ENCODE assay signal across 33 mouse cellular contexts in the genomic region with DNA sequence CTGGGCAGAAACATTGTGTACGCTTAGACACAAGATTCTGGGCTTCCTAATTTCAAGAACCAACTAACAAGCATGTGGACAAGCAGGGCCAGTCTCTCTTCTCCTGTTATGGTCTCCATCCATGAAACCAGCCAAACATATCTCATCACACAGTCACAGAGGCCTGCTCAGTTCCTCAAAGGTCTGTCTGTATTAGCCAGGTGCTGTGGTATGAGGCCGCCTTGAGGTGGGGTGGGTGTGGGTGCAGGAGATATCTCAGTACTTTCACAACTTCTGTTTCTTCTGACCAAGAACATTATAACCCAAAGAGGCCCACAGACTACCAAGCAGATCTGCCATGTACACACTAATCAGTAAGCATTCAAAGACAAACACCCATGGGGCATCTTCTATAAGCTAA. TPM values are rescaled to one million over a fixed set of nuclear protein-coding genes. Genes with fewer than 3 reads are reported as not detected.
DNase-seq lines count a peak whose midpoint lies in the region; ATAC-seq and TF ChIP-seq lines count a peak whose summit lies in the region.
"Had no signal": no experiment of that assay in that cellular context is flagged by ENCODE, and none has a peak within 500 bp of the region (broad histone marks: within the 10 kb centered on the region; RNA-seq: fewer than 3 reads in every experiment).

No protein-coding gene starts in this region.

- H3K4me1 ChIP-seq in liver, embryonic 11.5 days (replicated peaks; ENCODE audit: control insufficient read depth, insufficient read depth, low read length) = peaks cover 8% of the 10 kb centered on the region; the same call in 1 of the 2 replicates
- peaks cover 0 to 8% of the 10 kb centered on the region in 2 experiments; a peak in 3 of 4 replicates for H3K4me1 ChIP-seq in liver, embryonic 14.5 days (replicated peaks; ENCODE audit: control insufficient read depth in 2 of 2, insufficient read depth in 2 of 2, low read length in 1 of 2)
- no peaks in the 10 kb centered on the region for H3K4me1 ChIP-seq in liver, postnatal 0 days (ENCODE audit: insufficient read depth)
- no peaks in the 10 kb centered on the region for H3K4me1 ChIP-seq in forebrain, embryonic 11.5 days (replicated peaks; ENCODE audit: control insufficient read depth, insufficient read depth, low read length)
- H3K4me1 ChIP-seq: embryonic facial prominence, embryonic 12.5 days; embryonic facial prominence, embryonic 15.5 days; forebrain, embryonic 12.5 days; forebrain, embryonic 15.5 days; hindbrain, embryonic 10.5 days; hindbrain, embryonic 13.5 days had no signal

- no peaks in the 10 kb centered on the region for H3K27me3 ChIP-seq in liver, embryonic 11.5 days (replicated peaks; ENCODE audit: control insufficient read depth, insufficient read depth, low read length)
- no peaks in the 10 kb centered on the region for H3K27me3 ChIP-seq in liver, embryonic 14.5 days (ENCODE audit: control insufficient read depth, insufficient read depth, low read length)
- no peaks in the 10 kb centered on the region for H3K27me3 ChIP-seq in liver, postnatal 0 days (ENCODE audit: insufficient read depth, low read length)
- no peaks in the 10 kb centered on the region for H3K27me3 ChIP-seq in forebrain, embryonic 11.5 days (ENCODE audit: control insufficient read depth, insufficient read depth, low read length)
- H3K27me3 ChIP-seq: CH12.LX; embryonic facial prominence, embryonic 12.5 days; embryonic facial prominence, embryonic 15.5 days; forebrain, embryonic 12.5 days; forebrain, embryonic 15.5 days; hindbrain, embryonic 13.5 days; Patski had no signal

- H3K4me3 ChIP-seq in liver, embryonic 11.5 days (ENCODE audit: low read depth, low read length) = no peak overlapping the region
- H3K4me3 ChIP-seq in liver, embryonic 14.5 days (ENCODE audit: insufficient read depth in 1 of 2, low read depth in 2 of 2, low read length in 2 of 2) = no peak overlapping the region
- no peak overlapping the region for H3K4me3 ChIP-seq in liver, postnatal 0 days (ENCODE audit: low read depth, low read length)
- H3K4me3 ChIP-seq in forebrain, embryonic 11.5 days (ENCODE audit: low read depth, low read length) = no peak overlapping the region
- H3K4me3 ChIP-seq: embryonic facial prominence, embryonic 12.5 days; embryonic facial prominence, embryonic 15.5 days; forebrain, embryonic 12.5 days; forebrain, embryonic 15.5 days; hindbrain, embryonic 10.5 days; hindbrain, embryonic 13.5 days had no signal

- no peak overlapping the region for H3K4me2 ChIP-seq in liver, embryonic 11.5 days
- no peak overlapping the region for H3K4me2 ChIP-seq in liver, embryonic 14.5 days (ENCODE audit: low read depth)
- no peak overlapping the region for H3K4me2 ChIP-seq in liver, postnatal 0 days (ENCODE audit: low read depth, low read length)
- H3K4me2 ChIP-seq in forebrain, embryonic 11.5 days (ENCODE audit: low read depth, low read length, severe bottlenecking) = no peak overlapping the region
- H3K4me2 ChIP-seq: embryonic facial prominence, embryonic 12.5 days; embryonic facial prominence, embryonic 15.5 days; forebrain, embryonic 12.5 days; forebrain, embryonic 15.5 days; heart, embryonic 11.5 days; hindbrain, embryonic 13.5 days had no signal

- no peak for TF ChIP-seq EP300 in liver, embryonic 14.5 days (IDR thresholded peaks at IDR 0.05; ENCODE audit: low read depth)
- TF ChIP-seq EP300 in liver, postnatal 0 days (IDR thresholded peaks at IDR 0.05; ENCODE audit: low read depth) = no peak

- no peak for TF ChIP-seq CTCF in liver, embryonic 14.5 days (IDR thresholded peaks at IDR 0.05; ENCODE audit: low read depth)
- TF ChIP-seq CTCF in liver, postnatal 0 days (IDR thresholded peaks at IDR 0.05; ENCODE audit: low read depth) = no peak

- peak overlapping the region; percentile 36; the same call in 1 of the 2 replicates for H3K27ac ChIP-seq in liver, embryonic 11.5 days (ENCODE audit: low read depth, low read length)
- no peak overlapping the region for H3K27ac ChIP-seq in liver, embryonic 14.5 days
- no peak overlapping the region for H3K27ac ChIP-seq in liver, postnatal 0 days (ENCODE audit: low read depth)
- no peak overlapping the region for H3K27ac ChIP-seq in forebrain, embryonic 11.5 days (ENCODE audit: low read depth, low read length)
- H3K27ac ChIP-seq: embryonic facial prominence, embryonic 12.5 days; embryonic facial prominence, embryonic 15.5 days; forebrain, embryonic 12.5 days; forebrain, embryonic 15.5 days; hindbrain, embryonic 10.5 days; hindbrain, embryonic 13.5 days had no signal

- 85% methylated on average over 2 of the region's 2 CpGs for WGBS in liver, embryonic 11.5 days
- WGBS in liver, embryonic 14.5 days (ENCODE audit: insufficient replicate concordance) = 52% methylated on average over 2 of the region's 2 CpGs
- WGBS in liver, postnatal 0 days (ENCODE audit: insufficient replicate concordance) = 78% methylated on average over 2 of the region's 2 CpGs
- WGBS in forebrain, embryonic 11.5 days = 89% methylated on average over 2 of the region's 2 CpGs

- H3K9me3 ChIP-seq in liver, embryonic 11.5 days (ENCODE audit: control insufficient read depth, low read length) = no peaks in the 10 kb centered on the region
- no peaks in the 10 kb centered on the region for H3K9me3 ChIP-seq in liver, embryonic 14.5 days (ENCODE audit: control insufficient read depth, low read length)
- H3K9me3 ChIP-seq in liver, postnatal 0 days (ENCODE audit: low read length) = no peaks in the 10 kb centered on the region
- no peaks in the 10 kb centered on the region for H3K9me3 ChIP-seq in forebrain, embryonic 11.5 days (ENCODE audit: control insufficient read depth, low read length)
- H3K9me3 ChIP-seq: embryonic facial prominence, embryonic 12.5 days; embryonic facial prominence, embryonic 15.5 days; forebrain, embryonic 12.5 days; forebrain, embryonic 15.5 days; G1E; hindbrain, embryonic 10.5 days; hindbrain, embryonic 13.5 days had no signal

- DNase-seq in heart, adult 11 months = peak; percentile 53
- DNase-seq in heart, postnatal 14 days = no peak
- DNase-seq in liver, embryonic 11.5 days (ENCODE audit: low spot score) = no peak
- DNase-seq in liver, embryonic 14.5 days (ENCODE audit: low read depth in 3 of 3, low spot score in 3 of 3) = no peak
- no peak for DNase-seq in liver, postnatal 0 days
- no peak for DNase-seq in forebrain, embryonic 11.5 days (ENCODE audit: low spot score)
- DNase-seq: adrenal gland, postnatal 10 days; B cell, adult 2 months; cerebellum, adult 11 months; cerebellum, adult 2 months; cerebellum, adult 9-11 months; cerebellum, postnatal 25 days; gastrocnemius, postnatal 14 days; heart, adult 18-20 months; heart, postnatal 36 days had no signal

- intact Hi-C loops in heart, postnatal 14 days (cut with DNase I) = no loop called here

- peak; percentile 90 for ATAC-seq in liver, embryonic 11.5 days (replicated peaks; ENCODE audit: low FRiP score)
- ATAC-seq in liver, embryonic 14.5 days (ENCODE audit: insufficient read depth) = peak; percentile 81
- peak; percentile 59 for ATAC-seq in liver, postnatal 0 days
- ATAC-seq in forebrain, embryonic 11.5 days (replicated peaks; ENCODE audit: low FRiP score) = no peak
- ATAC-seq in megakaryocyte-erythroid progenitor cell, adult 5-6 weeks (replicated peaks; ENCODE audit: low FRiP score, low TSS enrichment, poor library complexity, severe bottlenecking) = no peak
- ATAC-seq: forebrain, embryonic 15.5 days; hindbrain, embryonic 16.5 days; Patski had no signal

- H3K36me3 ChIP-seq in liver, embryonic 11.5 days (ENCODE audit: control insufficient read depth, insufficient read depth, low read length) = no peaks in the 10 kb centered on the region
- no peaks in the 10 kb centered on the region for H3K36me3 ChIP-seq in liver, embryonic 14.5 days (replicated peaks; ENCODE audit: control insufficient read depth, insufficient read depth, low read depth)
- peaks cover 3% of the 10 kb centered on the region; the same call in 1 of the 2 replicates for H3K36me3 ChIP-seq in liver, postnatal 0 days (replicated peaks; ENCODE audit: insufficient read depth, low read length)
- no peaks in the 10 kb centered on the region for H3K36me3 ChIP-seq in forebrain, embryonic 11.5 days (ENCODE audit: control insufficient read depth, insufficient read depth, low read length)
- H3K36me3 ChIP-seq: embryonic facial prominence, embryonic 12.5 days; embryonic facial prominence, embryonic 15.5 days; forebrain, embryonic 12.5 days; forebrain, embryonic 15.5 days; hindbrain, embryonic 10.5 days; hindbrain, embryonic 13.5 days had no signal

- H3K9ac ChIP-seq in liver, embryonic 11.5 days (ENCODE audit: low read depth, low read length) = no peak overlapping the region
- no peak overlapping the region for H3K9ac ChIP-seq in liver, embryonic 14.5 days (replicated peaks)
- H3K9ac ChIP-seq in liver, postnatal 0 days (replicated peaks) = no peak overlapping the region
- H3K9ac ChIP-seq in forebrain, embryonic 11.5 days (ENCODE audit: low read length) = no peak overlapping the region
- H3K9ac ChIP-seq: embryonic facial prominence, embryonic 12.5 days; embryonic facial prominence, embryonic 15.5 days; forebrain, embryonic 12.5 days; forebrain, embryonic 15.5 days; hindbrain, embryonic 13.5 days had no signal

RNA-seq across cellular contexts. Expression of a gene that starts 8.8 kb away (rescaled TPM):
- total RNA-seq in heart, postnatal 14 days (2021) = not detected
- not detected in 2 replicates for polyA plus RNA-seq in liver, embryonic 11.5 days (2014; fragmentation: Nextera tagmentation; extraction: Ambion mirVana)
- not detected in 2 replicates for polyA plus RNA-seq in liver, embryonic 14.5 days (2012; rRNA removed)
- not detected in 2 replicates for polyA plus RNA-seq in liver, embryonic 14.5 days (2014; fragmentation: Nextera tagmentation; extraction: Ambion mirVana)
- polyA plus RNA-seq in liver, postnatal 0 days (2015; fragmentation: Nextera tagmentation; extraction: Ambion mirVana) = 0.49 TPM in 1 of 2 replicates, not detected in the other
- not detected in 2 replicates for polyA plus RNA-seq in forebrain, embryonic 11.5 days (2014; fragmentation: Nextera tagmentation; extraction: Ambion mirVana)
- total RNA-seq in megakaryocyte-erythroid progenitor cell, adult 5-6 weeks (2014; fragmentation: Nextera tagmentation) = not detected in 2 replicates
- total RNA-seq in megakaryocyte-erythroid progenitor cell, adult 5-6 weeks (2017) = not detected in 2 replicates
- total RNA-seq: adrenal gland, adult 18-20 months; adrenal gland, postnatal 10 days; adrenal gland, postnatal 4 days; CH12.LX; common myeloid progenitor, adult 5-6 weeks; G1E; gastrocnemius, postnatal 14 days; gastrocnemius, postnatal 4 days; heart, adult 18-20 months; heart, postnatal 36 days had no signal
- polyA plus RNA-seq: cerebellum, adult 2 months; embryonic facial prominence, embryonic 12.5 days; embryonic facial prominence, embryonic 15.5 days; forebrain, embryonic 12.5 days; forebrain, embryonic 15.5 days; G1E; heart, embryonic 14.5 days; heart, postnatal 0 days; hindbrain, embryonic 10.5 days; hindbrain, embryonic 13.5 days; hindbrain, embryonic 16.5 days; Patski had no signal

RNA-seq across cellular contexts. Expression of a gene that starts 17.5 kb away (rescaled TPM):
- total RNA-seq in heart, postnatal 14 days (2021) = 10 to 100 TPM; 14.4 to 20.7 TPM
- polyA plus RNA-seq in liver, embryonic 11.5 days (2014; fragmentation: Nextera tagmentation; extraction: Ambion mirVana) = 14.4 and 17.2 TPM in 2 replicates
- polyA plus RNA-seq in liver, embryonic 14.5 days (2012; rRNA removed) = 4.6 and 6.5 TPM in 2 replicates
- 8.5 and 8.7 TPM in 2 replicates for polyA plus RNA-seq in liver, embryonic 14.5 days (2014; fragmentation: Nextera tagmentation; extraction: Ambion mirVana)
- polyA plus RNA-seq in liver, postnatal 0 days (2015; fragmentation: Nextera tagmentation; extraction: Ambion mirVana) = 6.0 and 6.5 TPM in 2 replicates
- 10.9 and 11.5 TPM in 2 replicates for polyA plus RNA-seq in forebrain, embryonic 11.5 days (2014; fragmentation: Nextera tagmentation; extraction: Ambion mirVana)
- 20.1 and 23.3 TPM in 2 replicates for total RNA-seq in megakaryocyte-erythroid progenitor cell, adult 5-6 weeks (2014; fragmentation: Nextera tagmentation)
- total RNA-seq in megakaryocyte-erythroid progenitor cell, adult 5-6 weeks (2017) = 23.3 and 33.6 TPM in 2 replicates

RNA-seq across cellular contexts. Expression of a gene that starts 17.5 kb away (rescaled TPM):
- total RNA-seq in heart, postnatal 14 days (2021) = 1 to 10 TPM in 1 of 2 experiments, under 1 TPM in 1; 0.65 to 1.4 TPM
- polyA plus RNA-seq in liver, embryonic 11.5 days (2014; fragmentation: Nextera tagmentation; extraction: Ambion mirVana) = 27.7 and 30.7 TPM in 2 replicates
- polyA plus RNA-seq in liver, embryonic 14.5 days (2012; rRNA removed) = 5.3 and 11.2 TPM in 2 replicates
- 8.8 and 11.6 TPM in 2 replicates for polyA plus RNA-seq in liver, embryonic 14.5 days (2014; fragmentation: Nextera tagmentation; extraction: Ambion mirVana)
- polyA plus RNA-seq in liver, postnatal 0 days (2015; fragmentation: Nextera tagmentation; extraction: Ambion mirVana) = 5.2 and 5.7 TPM in 2 replicates
- 29.9 and 34.3 TPM in 2 replicates for polyA plus RNA-seq in forebrain, embryonic 11.5 days (2014; fragmentation: Nextera tagmentation; extraction: Ambion mirVana)
- total RNA-seq in megakaryocyte-erythroid progenitor cell, adult 5-6 weeks (2014; fragmentation: Nextera tagmentation) = 17.2 and 20.8 TPM in 2 replicates
- 14.8 and 18.4 TPM in 2 replicates for total RNA-seq in megakaryocyte-erythroid progenitor cell, adult 5-6 weeks (2017)

RNA-seq across cellular contexts. Expression of a gene that starts 19.3 kb away (rescaled TPM):
- total RNA-seq in heart, postnatal 14 days (2021) = 1 to 10 TPM; 6.4 to 7.0 TPM
- 11.8 and 12.1 TPM in 2 replicates for polyA plus RNA-seq in liver, embryonic 11.5 days (2014; fragmentation: Nextera tagmentation; extraction: Ambion mirVana)
- 4.5 and 6.4 TPM in 2 replicates for polyA plus RNA-seq in liver, embryonic 14.5 days (2012; rRNA removed)
- 4.5 and 4.9 TPM in 2 replicates for polyA plus RNA-seq in liver, embryonic 14.5 days (2014; fragmentation: Nextera tagmentation; extraction: Ambion mirVana)
- 2.6 and 3.0 TPM in 2 replicates for polyA plus RNA-seq in liver, postnatal 0 days (2015; fragmentation: Nextera tagmentation; extraction: Ambion mirVana)
- 12.3 and 14.0 TPM in 2 replicates for polyA plus RNA-seq in forebrain, embryonic 11.5 days (2014; fragmentation: Nextera tagmentation; extraction: Ambion mirVana)
- total RNA-seq in megakaryocyte-erythroid progenitor cell, adult 5-6 weeks (2014; fragmentation: Nextera tagmentation) = 28.5 and 30.6 TPM in 2 replicates
- 28.2 and 30.3 TPM in 2 replicates for total RNA-seq in megakaryocyte-erythroid progenitor cell, adult 5-6 weeks (2017)

RNA-seq across cellular contexts. Expression of a gene that starts 52.4 kb away (rescaled TPM):
- not detected for total RNA-seq in heart, postnatal 14 days (2021)
- polyA plus RNA-seq in liver, embryonic 11.5 days (2014; fragmentation: Nextera tagmentation; extraction: Ambion mirVana) = 5.7 and 6.0 TPM in 2 replicates
- polyA plus RNA-seq in liver, embryonic 14.5 days (2012; rRNA removed) = 1.6 and 1.8 TPM in 2 replicates
- 1.5 and 2.4 TPM in 2 replicates for polyA plus RNA-seq in liver, embryonic 14.5 days (2014; fragmentation: Nextera tagmentation; extraction: Ambion mirVana)
- 1.6 and 2.2 TPM in 2 replicates for polyA plus RNA-seq in liver, postnatal 0 days (2015; fragmentation: Nextera tagmentation; extraction: Ambion mirVana)
- 6.0 and 6.1 TPM in 2 replicates for polyA plus RNA-seq in forebrain, embryonic 11.5 days (2014; fragmentation: Nextera tagmentation; extraction: Ambion mirVana)
- total RNA-seq in megakaryocyte-erythroid progenitor cell, adult 5-6 weeks (2014; fragmentation: Nextera tagmentation) = not detected in 2 replicates
- total RNA-seq in megakaryocyte-erythroid progenitor cell, adult 5-6 weeks (2017) = 0.34 TPM in 1 of 2 replicates, not detected in the other

Comparison
In these comparisons a context has a peak if more than half of its experiments do, and no peak if none do; other contexts are left out.
1. ATAC-seq: peak in liver, embryonic 11.5 days (single experiment), liver, embryonic 14.5 days (single experiment) and liver, postnatal 0 days (single experiment); none in forebrain, embryonic 11.5 days (single experiment) and megakaryocyte-erythroid progenitor cell, adult 5-6 weeks (single experiment).